Mouse (Mus musculus): Measurements from ENCODE around the gene B4galnt3. TPM values are rescaled to one million over a fixed set of nuclear protein-coding genes. Genes with fewer than 3 reads are reported as not detected.
"Not testable (repeated sequence)": the region's sequence is repeated elsewhere in the genome, so short reads cannot be mapped to it uniquely, and the experiment has no call there.

Gene B4galnt3
- polyA plus RNA-seq (2012; rRNA removed), result 0.38 and 0.44 TPM in 2 replicates

DNA sequence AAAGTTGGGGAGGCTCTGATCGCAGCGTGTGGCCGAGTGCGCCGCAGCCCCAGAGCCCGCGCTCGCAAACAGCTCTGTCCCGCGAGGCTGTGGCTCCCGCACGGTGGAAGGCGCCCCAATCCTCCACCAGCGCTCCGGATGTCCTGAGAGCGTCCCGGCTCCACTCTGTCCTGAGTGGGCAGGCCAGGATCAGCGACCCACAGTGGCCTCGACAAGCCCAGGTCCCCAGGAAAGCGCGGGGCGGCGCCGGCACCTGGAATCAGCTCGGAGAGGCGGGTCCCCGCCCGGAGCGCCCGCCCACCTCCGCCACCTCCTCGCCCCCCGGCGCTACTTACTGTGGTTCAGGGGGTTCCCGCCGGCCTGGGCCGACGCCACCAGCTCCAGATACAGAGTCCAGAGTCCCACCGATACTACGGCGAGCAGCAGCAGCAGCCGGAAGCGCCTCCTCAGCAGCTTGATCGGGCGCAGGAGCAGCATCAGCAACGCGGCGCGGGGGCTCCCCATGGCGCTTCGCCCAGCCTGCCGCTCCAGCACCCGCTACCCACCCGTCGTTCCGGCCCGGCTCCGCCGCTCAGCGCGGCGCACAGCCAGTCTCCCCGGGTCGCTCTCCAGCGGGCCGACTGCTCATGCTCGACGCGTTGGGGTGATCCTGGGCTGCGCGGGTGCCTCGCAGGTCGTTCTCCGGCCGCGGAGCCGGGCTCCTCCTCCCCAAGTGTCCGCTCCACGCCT, at the start of gene B4galnt3, which contains the start of gene D330020A13Rik:
Gene B4galnt3 (minus strand): TSS at position 504 of the 729 bp plus-strand sequence.
Gene D330020A13Rik (plus strand): TSS at position 309 of the 729 bp plus-strand sequence.
- peak in 1 of 2 experiments; percentile 63 for DNase-seq (ENCODE audit: extremely low spot score in 1 of 2, low spot score in 1 of 2)

DNA sequence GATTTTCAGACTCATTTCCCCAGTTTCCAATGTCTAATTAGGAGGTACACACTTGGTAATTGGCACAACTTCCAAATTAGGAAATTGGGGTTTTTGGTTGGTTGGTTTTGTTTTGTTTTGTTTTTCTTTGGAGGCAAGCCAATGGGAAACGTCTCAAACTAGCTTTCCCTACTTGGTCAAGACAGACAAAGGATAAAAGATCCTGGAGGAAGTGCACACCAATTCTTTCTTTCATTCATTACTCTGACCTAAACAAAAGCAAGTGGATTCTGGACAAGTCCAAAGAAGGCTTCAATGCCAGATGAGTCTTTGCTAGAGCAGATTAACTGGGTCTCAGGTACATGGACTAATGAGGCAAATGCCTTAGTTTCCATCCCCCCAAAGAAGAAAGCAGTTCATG, 49.6 kb upstream of the B4galnt3 start:
- DNase-seq (ENCODE audit: extremely low spot score in 1 of 2, low spot score in 1 of 2), result peak in 1 of 2 experiments; percentile 26

DNA sequence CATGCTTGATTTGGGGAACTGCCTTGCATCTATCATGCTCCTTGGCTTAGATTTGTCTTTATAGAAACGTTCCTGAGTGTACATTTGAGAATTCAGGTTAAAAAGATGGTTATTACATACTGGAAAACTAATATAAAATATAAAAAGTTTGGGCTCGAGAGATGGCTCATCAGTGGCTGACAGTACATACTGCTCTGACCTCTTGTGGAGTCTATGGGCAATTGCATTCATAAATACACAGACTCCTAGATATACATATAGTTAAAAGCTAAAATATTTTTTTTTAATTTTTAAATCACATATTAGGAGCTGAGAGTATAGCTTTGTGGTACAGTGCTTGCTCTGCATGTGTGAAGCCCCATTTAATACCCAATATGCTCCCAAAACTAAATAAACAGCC, 38.0 kb upstream of the B4galnt3 start:
- no peak for DNase-seq (ENCODE audit: extremely low spot score in 1 of 2, low spot score in 1 of 2)

DNA sequence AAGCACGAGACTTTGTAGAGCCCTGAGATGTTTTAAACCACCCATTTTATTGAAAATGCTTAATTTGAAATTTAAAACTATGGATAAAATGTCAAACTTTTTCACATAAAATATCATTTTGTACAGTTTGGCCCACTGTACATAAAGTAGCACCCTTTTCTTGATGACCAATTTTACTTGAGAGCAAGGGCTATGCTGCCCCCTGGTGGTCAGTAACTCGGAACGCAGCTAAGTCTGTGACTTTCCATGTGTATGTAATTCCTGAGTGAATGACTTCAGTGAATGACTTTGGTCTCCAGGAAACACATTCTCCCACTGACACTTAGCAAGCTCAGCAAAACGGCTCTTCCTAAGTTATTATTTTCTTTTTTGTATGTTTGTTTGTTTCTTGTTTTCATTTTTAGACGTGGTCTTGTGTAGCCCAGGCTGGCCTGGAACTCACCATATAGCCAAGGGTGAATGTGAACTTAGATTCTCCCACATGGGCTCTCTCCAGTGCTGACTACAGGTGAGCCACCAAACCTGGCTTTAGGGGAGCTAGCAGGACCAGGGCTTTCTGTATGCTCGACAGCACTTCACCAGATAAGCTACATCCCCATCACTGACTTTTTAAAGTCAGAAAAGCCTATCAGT, 30.1 kb upstream of the B4galnt3 start:
- peak; percentile 13 to 86 for DNase-seq (ENCODE audit: extremely low spot score in 1 of 2, low spot score in 1 of 2)

DNA sequence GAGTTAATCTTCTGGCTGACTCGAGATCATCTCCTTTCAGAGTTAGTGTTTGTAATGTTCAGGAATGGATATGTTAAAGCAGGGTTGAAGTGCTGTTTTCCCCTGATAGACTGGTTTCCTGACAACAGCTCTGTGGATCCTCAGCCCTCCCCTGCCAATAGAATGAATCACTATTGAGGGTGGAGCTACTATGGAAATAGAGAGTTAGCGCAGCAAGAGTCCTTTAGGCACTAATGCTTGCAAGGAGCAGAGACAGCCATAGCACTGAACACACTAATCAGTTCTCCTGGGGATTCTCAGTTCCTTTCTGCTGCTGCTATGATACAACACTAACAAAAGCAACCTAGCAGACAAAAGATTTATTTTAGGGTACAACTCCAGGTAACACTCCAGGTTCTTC, 26.0 kb upstream of the B4galnt3 start:
- no peak for DNase-seq (ENCODE audit: extremely low spot score in 1 of 2, low spot score in 1 of 2)

DNA sequence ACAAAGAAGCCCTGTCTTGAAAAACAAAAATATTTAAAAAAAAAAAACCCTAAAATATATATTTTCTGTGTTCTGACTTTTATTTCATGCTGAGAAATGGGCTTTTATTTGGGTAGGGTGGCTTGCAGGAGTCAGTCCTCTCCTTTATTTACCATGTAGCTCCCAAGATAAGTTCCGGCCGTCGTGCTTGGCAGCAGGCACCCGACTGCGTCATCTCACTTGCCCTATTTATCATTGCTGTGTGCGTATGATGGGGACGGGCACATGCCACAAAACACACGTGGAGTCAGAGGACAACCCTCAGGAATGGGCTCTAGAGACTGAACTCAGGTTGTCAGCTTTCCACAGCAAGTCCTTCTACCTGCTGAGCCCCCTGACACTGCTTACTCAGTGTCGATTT, 24.8 kb upstream of the B4galnt3 start:
- DNase-seq (ENCODE audit: extremely low spot score in 1 of 2, low spot score in 1 of 2), result no peak

DNA sequence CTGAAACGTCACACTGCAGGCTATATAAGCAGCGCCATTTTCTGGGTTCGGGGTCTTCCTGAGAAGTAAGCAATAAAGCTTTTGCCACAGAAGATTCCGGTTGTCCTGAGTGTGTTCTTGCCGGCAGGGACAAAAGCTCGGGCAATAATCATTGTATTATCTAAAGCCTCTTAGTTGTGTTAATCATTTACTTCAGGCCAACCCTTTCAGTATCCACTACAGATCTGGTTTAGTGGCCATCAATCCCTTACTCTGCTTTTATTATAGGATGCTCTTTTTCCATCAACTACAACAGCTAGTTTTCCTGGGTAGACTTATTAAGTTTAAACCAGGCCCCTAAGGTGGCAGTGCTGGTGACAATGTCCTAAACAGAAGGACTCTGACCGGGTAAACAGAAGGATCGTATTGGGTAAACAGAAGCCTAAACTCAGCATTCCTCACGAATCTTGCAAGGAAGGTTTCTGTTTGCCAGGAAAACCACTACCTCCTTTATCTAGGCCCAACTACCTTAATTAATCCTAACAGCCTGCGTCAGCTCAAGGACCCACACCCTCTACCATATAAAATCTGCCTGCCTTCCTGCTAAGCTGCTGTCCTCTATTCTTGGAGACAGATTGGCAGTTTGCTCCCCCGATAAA, 24.1 kb upstream of the B4galnt3 start:
- no peak for DNase-seq (ENCODE audit: extremely low spot score in 1 of 2, low spot score in 1 of 2)

DNA sequence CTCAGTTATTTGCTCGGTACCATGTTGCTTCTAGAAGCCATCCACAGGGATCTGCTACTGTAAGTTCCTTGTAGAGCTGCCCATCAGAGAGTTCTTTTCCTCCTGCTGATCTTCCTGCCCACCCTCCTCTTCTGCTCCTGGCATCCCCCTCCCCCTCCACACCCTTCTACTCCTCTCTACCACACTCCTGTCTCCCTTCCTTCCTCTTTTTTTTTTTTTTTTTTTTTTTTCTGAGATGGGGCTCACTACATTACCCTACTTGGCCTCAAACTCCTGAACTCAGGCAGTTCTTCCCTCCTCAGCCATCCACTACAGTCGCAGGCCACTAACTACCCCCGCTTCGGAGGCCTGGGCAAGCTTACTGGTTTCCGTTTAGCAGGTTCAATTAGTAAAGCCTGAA, 18.1 kb upstream of the B4galnt3 start:
- no peak for DNase-seq (ENCODE audit: extremely low spot score in 1 of 2, low spot score in 1 of 2)

DNA sequence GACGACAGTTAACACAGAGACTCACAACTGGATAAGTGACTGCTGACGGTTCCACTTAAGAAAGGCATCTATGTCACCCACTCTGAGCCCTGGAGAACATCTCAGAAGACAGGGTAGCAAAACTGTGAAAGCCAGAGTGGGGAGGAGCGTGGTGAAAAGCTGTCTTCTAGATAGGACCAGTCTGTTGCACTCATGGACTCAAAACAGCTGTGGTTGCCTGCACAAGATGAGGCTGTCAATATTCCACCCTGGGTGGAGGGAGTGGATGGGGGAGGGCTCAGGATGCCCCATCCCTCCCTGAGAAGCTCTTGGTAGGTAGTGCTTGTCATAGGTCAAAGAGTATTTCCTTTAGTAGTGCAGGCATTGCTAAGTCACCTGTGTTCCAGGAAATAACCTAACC, 15.4 kb upstream of the B4galnt3 start:
- DNase-seq (ENCODE audit: extremely low spot score in 1 of 2, low spot score in 1 of 2), result no peak

DNA sequence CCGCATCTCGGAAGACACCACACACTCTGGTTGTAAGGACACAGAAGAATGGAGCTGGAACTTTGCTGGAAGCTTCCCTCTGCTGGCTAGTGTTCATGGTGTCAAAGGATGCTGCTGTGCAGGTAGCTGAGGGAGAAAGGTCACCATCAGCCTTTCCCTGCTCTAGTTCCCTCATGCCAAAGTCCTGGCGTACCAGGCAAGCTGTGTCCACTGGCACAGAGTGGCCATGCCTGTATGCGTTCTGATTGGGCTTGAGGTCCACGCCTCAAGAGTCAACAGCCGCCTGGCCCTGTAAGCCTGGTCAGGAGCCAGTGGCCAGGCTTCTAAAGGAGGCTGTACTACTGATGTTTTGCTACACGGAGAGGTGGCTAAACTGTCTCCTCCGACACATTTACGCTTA, 15.0 kb upstream of the B4galnt3 start:
- DNase-seq (ENCODE audit: extremely low spot score in 1 of 2, low spot score in 1 of 2), result no peak

DNA sequence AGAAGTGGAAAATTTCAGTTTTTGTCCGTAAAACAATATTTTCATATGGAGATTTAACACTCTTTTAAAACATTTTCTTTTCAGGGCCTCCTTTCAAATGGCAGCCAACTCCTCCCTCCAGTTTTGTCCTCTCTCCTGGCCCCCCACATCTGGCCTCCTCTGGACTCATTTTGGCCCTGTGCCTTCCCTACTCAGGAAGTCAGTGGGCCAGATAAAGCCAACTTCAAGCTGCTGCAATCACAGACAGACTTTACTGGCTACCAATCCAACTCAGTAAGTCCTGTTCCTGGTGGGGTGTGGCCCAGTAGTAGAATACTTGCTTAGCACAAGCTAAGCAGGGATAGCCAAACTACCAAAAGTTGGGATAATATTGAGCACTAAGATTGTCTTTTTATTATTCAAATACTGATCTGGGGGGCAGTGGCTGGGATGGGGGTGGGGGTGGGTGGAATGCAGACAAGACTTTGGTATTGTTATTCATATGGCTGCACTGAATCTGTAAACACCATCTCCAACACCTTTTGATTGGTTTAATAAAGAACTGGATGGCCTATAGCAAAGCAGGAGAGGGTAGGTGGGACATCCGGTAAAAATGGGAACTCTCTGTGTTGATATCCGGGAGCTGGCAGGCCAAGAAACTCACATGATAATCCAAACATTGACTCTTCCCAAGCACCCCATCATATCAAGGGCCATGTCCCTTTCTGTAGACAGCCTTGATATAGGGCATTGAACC, 12.7 kb upstream of the B4galnt3 start:
- no peak for DNase-seq (ENCODE audit: extremely low spot score in 1 of 2, low spot score in 1 of 2)

DNA sequence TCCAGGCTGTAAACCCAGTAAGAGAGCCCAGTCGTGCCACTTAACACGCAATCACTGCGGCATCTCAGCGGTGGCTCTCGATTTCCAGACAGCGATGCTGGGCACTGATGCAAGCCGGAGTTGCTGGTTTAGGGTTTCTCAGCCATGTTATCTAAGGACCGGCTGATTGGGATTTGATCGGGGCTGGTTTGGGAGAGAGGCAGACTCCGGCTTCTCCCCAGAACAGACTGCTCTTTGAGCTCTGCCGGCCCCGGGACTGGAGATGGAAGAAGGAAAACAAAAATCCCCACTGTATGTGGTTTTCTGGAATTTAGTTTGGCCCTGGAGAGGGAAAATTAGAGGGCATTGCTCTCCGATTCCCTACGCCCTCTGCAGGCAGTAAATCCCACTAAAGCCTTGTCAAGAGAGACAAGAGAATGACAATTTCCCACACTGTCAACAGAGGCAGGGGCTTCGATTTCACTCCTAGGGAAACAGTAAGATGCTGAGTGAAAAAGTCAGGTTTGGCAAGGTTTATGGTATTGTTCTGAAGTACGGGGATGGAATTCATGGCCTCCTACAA, 8.5 kb upstream of the B4galnt3 start:
- peak in 1 of 2 experiments; percentile 10 for DNase-seq (ENCODE audit: extremely low spot score in 1 of 2, low spot score in 1 of 2)

DNA sequence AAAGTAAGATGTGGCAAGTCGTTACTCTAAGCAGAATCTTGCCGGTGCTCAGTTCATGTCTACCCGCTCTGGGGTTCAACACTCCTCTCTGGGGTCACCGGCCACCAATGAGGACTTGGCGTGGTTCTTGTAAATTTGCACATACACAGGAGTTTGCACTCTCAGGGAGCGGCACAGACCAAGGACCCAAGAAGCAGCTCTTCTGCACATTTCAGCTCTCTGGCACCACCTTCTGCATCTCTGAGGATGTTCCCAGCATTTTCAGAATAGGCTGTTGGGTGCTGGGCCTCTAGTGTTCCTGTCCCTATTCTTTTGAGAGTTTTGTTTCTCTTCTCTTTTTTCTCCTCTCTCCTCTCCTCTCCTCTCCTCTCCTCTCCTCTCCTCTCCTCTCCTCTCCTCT, 6.8 kb upstream of the B4galnt3 start:
- DNase-seq (ENCODE audit: extremely low spot score in 1 of 2, low spot score in 1 of 2), result peak in 1 of 2 experiments; percentile 75

DNA sequence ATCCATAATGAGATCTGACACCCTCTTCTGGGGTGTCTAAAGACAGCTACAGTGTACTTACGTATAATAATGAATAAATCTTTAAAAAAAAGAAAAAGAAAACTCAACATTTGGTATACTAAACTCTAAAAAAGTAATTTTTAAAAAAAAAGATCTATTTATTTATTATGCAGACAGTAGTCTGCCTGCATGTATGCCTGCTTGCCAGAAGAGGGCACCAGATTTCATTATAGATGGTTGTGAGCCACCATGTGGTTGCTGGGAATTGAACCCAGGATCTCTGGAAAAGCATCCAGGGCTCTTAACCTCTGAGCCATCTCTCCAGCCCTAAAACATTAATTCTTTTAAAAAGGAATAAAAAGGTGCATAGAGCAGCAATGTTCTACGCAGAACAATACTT, 2.2 kb upstream of the B4galnt3 start:
- not testable (repeated sequence) for DNase-seq (ENCODE audit: extremely low spot score in 1 of 2, low spot score in 1 of 2)

DNA sequence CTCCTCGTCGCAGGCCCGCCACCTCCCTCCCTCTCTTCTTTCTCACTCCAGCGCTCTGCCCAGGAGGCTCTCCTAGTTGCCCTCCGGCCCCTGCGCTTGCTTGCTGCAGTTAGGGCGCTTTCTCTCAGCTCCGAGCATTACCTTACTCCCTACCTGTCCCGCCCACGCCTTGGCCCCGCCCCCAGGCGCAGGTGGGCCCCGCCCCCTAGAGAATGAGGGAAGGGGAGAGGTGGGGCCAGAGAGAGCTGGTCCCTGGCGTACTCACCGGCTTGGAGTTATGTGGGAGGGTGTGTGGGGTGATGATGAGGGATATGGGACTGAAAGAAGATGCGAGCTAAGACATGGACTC, 400 bp upstream of the B4galnt3 start:
- DNase-seq (ENCODE audit: extremely low spot score in 1 of 2, low spot score in 1 of 2), result peak in 1 of 2 experiments; percentile 33

DNA sequence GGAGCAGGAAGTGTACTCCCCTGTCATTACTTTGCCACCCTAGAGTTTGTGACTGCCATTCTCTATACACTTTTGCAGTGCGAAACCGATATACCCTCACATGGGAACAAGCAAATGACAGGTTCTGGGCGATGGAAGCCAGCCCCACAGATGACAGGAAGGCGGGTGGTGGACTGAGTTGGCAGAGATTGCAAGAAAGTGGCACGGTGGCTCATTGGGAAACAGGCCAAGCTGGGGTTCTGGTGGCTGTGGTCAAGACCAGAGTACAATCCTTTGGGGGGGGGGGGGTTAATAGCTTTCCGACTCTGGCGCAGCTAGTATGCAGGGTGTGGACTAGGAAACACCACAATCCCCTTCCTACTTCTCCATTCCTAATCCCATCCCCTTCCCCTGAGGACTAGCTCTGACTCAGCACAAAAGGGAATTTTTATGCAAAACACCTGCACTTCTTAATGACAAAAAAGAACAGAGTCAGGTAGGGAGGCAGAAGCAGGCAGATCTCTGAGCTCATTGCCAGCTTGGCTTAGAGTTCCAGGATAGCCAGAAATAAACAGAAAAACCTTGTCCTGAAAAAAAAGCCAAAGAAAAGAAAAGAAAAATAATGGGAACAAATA, 2.9 kb downstream of the B4galnt3 start:
- DNase-seq (ENCODE audit: extremely low spot score in 1 of 2, low spot score in 1 of 2), result no peak

DNA sequence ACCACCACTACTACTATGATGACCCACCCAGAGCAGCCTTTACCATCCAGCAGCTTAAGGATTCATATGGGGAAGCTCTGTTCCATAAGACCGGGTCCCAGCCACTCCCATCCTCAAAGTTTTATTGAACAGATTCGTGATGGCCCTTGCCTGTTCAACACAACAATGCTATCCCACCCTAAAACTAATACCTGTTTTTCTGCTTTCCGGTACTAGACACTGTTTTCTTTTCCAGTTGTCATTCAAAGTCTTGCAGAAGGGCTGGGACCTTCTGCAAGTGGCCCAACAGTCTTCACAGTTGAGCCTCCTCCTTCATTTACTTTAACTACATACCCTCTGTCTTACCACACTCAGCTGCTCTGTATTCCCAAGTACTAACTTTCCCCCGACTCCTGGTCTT, 4.9 kb downstream of the B4galnt3 start:
- no peak for DNase-seq (ENCODE audit: extremely low spot score in 1 of 2, low spot score in 1 of 2)

DNA sequence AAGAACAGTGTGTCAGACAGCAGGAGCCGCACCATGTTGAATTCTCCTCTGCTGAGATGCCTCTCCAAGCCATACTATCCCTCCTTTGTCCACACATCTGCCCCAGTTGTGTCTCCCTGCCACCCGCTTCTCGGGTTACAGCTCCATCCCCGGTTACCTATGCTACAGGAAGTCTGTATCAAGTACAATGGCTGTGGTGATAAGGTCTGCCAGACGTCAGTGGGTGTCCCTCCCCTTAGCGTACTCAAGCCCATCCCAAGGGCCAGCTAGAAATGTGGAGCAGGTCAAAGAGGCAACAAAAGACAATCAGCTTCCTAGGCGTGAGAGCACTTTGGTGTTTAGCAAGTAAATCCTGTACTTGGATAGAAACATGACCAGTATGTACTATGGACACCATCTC, 5.8 kb downstream of the B4galnt3 start:
- no peak for DNase-seq (ENCODE audit: extremely low spot score in 1 of 2, low spot score in 1 of 2)

DNA sequence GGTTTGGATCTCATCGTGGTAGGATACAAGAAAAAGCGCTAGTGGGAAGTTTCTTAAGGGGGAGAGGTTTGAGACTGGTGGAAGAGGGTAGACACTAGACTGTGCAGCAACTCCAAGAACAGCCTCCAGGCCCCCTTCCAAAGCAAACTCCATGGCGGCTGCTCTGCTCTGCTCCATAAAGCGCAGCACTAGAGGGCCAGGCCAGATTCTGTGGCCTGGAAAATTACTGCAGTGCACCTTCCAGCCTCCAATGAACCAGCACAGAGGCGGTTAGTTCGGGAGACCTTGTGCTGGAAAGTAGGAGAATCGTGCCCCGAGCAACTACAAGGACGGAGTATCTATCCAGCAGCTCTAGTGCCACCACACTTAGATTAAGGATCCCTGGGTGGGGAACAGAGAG, 7.1 kb downstream of the B4galnt3 start:
- DNase-seq (ENCODE audit: extremely low spot score in 1 of 2, low spot score in 1 of 2), result no peak

DNA sequence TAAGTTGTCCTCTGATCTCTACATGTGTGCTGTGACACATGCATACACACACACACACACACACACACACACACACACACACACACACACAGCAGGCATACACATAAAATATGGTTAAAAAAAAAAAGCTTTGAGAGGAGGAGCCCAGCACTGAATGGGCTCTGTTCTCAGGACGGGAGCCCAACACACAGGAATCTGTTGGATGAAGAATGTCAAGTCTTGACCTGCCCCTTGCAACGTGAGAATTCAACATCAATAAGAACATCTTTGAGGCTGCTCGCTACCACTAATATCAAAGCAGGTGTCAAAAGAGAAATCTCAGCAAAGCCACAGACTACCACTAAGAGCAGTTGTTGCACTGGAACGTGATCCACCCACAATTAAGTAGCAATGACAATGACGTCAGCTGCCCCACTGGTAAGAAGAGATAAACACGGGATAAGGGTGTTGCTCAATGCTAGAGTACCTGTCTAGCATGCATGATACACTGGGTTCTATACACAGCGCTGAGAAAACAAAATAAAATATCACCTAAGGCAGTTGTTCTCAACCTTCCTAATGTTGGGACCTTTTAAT, 17.4 kb downstream of the B4galnt3 start:
- DNase-seq (ENCODE audit: extremely low spot score in 1 of 2, low spot score in 1 of 2), result no peak

All from frontal cortex, adult 2 months (tissue).